Mouse (Mus musculus) adrenal gland, postnatal 14 days (tissue): ENCODE data around the gene F930015N05Rik. TPM values are rescaled to one million over a fixed set of nuclear protein-coding genes. Genes with fewer than 3 reads are reported as not detected.

Experiments used
- total RNA-seq: library from RNA; stranded (reverse); gene quantifications from 2 replicates; pipeline ENCODE4 v1.2.3, GENCODE M21; 2021

F930015N05Rik gene
- total RNA-seq, 1 experiment from 2014 or later = not detected

Other genes starting within 250 kb of the F930015N05Rik start
- gene Hs3st3a1, start 1.3 kb downstream of the F930015N05Rik start, total RNA-seq = 0.56 and 0.79 TPM in 2 replicates